21 mouse cellular contexts compared by ENCODE assay signal in the genomic region with DNA sequence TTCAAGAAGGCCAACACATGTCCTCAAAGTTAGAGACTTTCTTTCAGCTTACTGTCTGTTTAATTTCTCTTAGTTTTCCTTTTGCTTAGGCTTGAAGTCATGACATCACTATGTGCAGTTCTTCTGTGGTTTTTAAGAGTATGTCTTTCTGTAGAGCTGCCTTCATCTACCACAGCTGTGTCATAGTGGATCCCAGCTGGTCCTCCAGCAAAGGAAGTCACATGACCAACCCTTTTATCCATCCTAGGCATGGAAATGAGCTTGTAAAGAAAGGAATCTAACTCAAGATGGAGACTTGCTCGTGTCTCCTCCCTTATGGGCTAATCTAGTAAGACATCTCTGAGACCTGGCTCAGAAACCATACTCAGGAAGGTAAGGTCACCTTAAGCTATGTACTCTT.
DNase-seq lines count a peak whose midpoint lies in the region; ATAC-seq and TF ChIP-seq lines count a peak whose summit lies in the region.
"Had no signal": no experiment of that assay in that cellular context is flagged by ENCODE, and none has a peak within 500 bp of the region (broad histone marks: within the 10 kb centered on the region; RNA-seq: fewer than 3 reads in every experiment).

No protein-coding gene starts in this region.

- no peaks in the 10 kb centered on the region for H3K36me3 ChIP-seq in kidney, postnatal 0 days (ENCODE audit: insufficient read depth, low read length)
- H3K36me3 ChIP-seq in kidney, adult 2 months (ENCODE audit: control insufficient read depth, insufficient read depth, low read length) = no peaks in the 10 kb centered on the region
- H3K36me3 ChIP-seq in lung, embryonic 16.5 days (ENCODE audit: control insufficient read depth, insufficient read depth, low read length) = no peaks in the 10 kb centered on the region
- H3K36me3 ChIP-seq: embryonic facial prominence, embryonic 10.5 days; heart, embryonic 13.5 days; hindbrain, embryonic 15.5 days had no signal

- 0 out of 2 replicates have a peak, but pooled peaks have one; percentile 54 for ATAC-seq in kidney, postnatal 0 days (replicated peaks; ENCODE audit: low FRiP score, low read depth)
- ATAC-seq in lung, embryonic 16.5 days (ENCODE audit: low read depth) = peak; percentile 73
- ATAC-seq: activated CD4-positive, CD25-positive, alpha-beta regulatory T cell, adult 4 months; forebrain, embryonic 13.5 days; forebrain, postnatal 0 days had no signal

- H3K4me1 ChIP-seq in kidney, postnatal 0 days (replicated peaks; ENCODE audit: insufficient read depth, low read length) = no peaks in the 10 kb centered on the region
- no peaks in the 10 kb centered on the region for H3K4me1 ChIP-seq in kidney, adult 2 months (ENCODE audit: control insufficient read depth, insufficient read depth, low read length)
- no peaks in the 10 kb centered on the region; the same call in 1 of the 2 replicates for H3K4me1 ChIP-seq in lung, embryonic 16.5 days (replicated peaks; ENCODE audit: control insufficient read depth, insufficient read depth, low read length)
- H3K4me1 ChIP-seq: heart, embryonic 13.5 days; hindbrain, embryonic 15.5 days had no signal

- no peaks in the 10 kb centered on the region for H3K27me3 ChIP-seq in kidney, postnatal 0 days (ENCODE audit: insufficient read depth, low read length)
- H3K27me3 ChIP-seq in kidney, adult 2 months (replicated peaks; ENCODE audit: control insufficient read depth, insufficient read depth, low read length) = no peaks in the 10 kb centered on the region
- no peaks in the 10 kb centered on the region for H3K27me3 ChIP-seq in lung, embryonic 16.5 days (ENCODE audit: control insufficient read depth, insufficient read depth, low read depth, low read length)
- H3K27me3 ChIP-seq: CH12.LX; forebrain, embryonic 13.5 days; heart, embryonic 13.5 days; hindbrain, embryonic 15.5 days had no signal

- H3K9ac ChIP-seq in kidney, postnatal 0 days (ENCODE audit: low read depth, low read length) = no peak overlapping the region
- H3K9ac ChIP-seq in lung, embryonic 16.5 days (ENCODE audit: low read length) = no peak overlapping the region
- H3K9ac ChIP-seq: forebrain, embryonic 13.5 days; forebrain, postnatal 0 days; heart, embryonic 13.5 days; hindbrain, embryonic 15.5 days had no signal

- WGBS in kidney, postnatal 0 days = 40% methylated on average over 1 of the region's 1 CpGs
- WGBS in kidney, adult 2 months = 44% methylated on average over 1 of the region's 1 CpGs
- 59% methylated on average over 1 of the region's 1 CpGs for WGBS in lung, embryonic 16.5 days

- H3K4me3 ChIP-seq in kidney, postnatal 0 days (replicated peaks; ENCODE audit: low read depth, low read length) = no peak overlapping the region
- H3K4me3 ChIP-seq in kidney, adult 2 months (ENCODE audit: insufficient read depth, low read depth, low read length) = no peak overlapping the region
- H3K4me3 ChIP-seq in lung, embryonic 16.5 days (ENCODE audit: low read length) = no peak overlapping the region
- no peak overlapping the region for H3K4me3 ChIP-seq in gastrocnemius, adult 2 months
- H3K4me3 ChIP-seq: embryonic facial prominence, embryonic 10.5 days; forebrain, embryonic 13.5 days; heart, embryonic 13.5 days; hindbrain, embryonic 15.5 days had no signal

- TF ChIP-seq POLR2A in kidney, adult 2 months (IDR thresholded peaks at IDR 0.05; ENCODE audit: low read depth, low read length) = no peak

- H3K4me2 ChIP-seq in kidney, postnatal 0 days (ENCODE audit: low read length) = no peak overlapping the region
- no peak overlapping the region for H3K4me2 ChIP-seq in lung, embryonic 16.5 days (ENCODE audit: low read depth, low read length)
- H3K4me2 ChIP-seq: forebrain, embryonic 13.5 days; heart, embryonic 13.5 days; hindbrain, embryonic 15.5 days had no signal

- peak; percentile 25 for DNase-seq in kidney, postnatal 0 days (ENCODE audit: low spot score)
- no peak for DNase-seq in kidney, adult 2 months
- DNase-seq in lung, postnatal 14 days = no peak
- DNase-seq in ES-CJ7 (ENCODE audit: low read depth, low spot score) = peak; percentile 5
- no peak for DNase-seq in gastrocnemius, adult 2 months
- DNase-seq in Muller cell, postnatal 12 days (ENCODE audit: inconsistent ontology term) = no peak
- DNase-seq: adrenal gland, adult 2 months; adrenal gland, postnatal 25 days; cerebellum, adult 2 months; cerebellum, postnatal 10 days; forebrain, postnatal 0 days; gastrocnemius, postnatal 36 days; heart, adult 11 months; heart, postnatal 36 days had no signal

- H3K9me3 ChIP-seq in kidney, postnatal 0 days (replicated peaks; ENCODE audit: low read length) = no peaks in the 10 kb centered on the region
- no peaks in the 10 kb centered on the region for H3K9me3 ChIP-seq in lung, embryonic 16.5 days (ENCODE audit: control insufficient read depth, low read length)
- H3K9me3 ChIP-seq: embryonic facial prominence, embryonic 10.5 days; forebrain, embryonic 13.5 days; heart, embryonic 13.5 days; hindbrain, embryonic 15.5 days had no signal

- H3K27ac ChIP-seq in kidney, postnatal 0 days = no peak overlapping the region
- no peak overlapping the region for H3K27ac ChIP-seq in kidney, adult 2 months (ENCODE audit: insufficient read depth, low read depth, low read length)
- no peak overlapping the region for H3K27ac ChIP-seq in lung, embryonic 16.5 days (ENCODE audit: low read length)
- no peak overlapping the region for H3K27ac ChIP-seq in gastrocnemius, adult 2 months
- H3K27ac ChIP-seq: embryonic facial prominence, embryonic 10.5 days; forebrain, embryonic 13.5 days; heart, embryonic 13.5 days; hindbrain, embryonic 15.5 days had no signal

- intact Hi-C loops in gastrocnemius, adult 2 months (cut with DNase I) = no loop called here

- no peak for TF ChIP-seq CTCF in kidney, postnatal 0 days (IDR thresholded peaks at IDR 0.05; ENCODE audit: low read depth)
- no peak for TF ChIP-seq CTCF in kidney, adult 2 months (conservative IDR thresholded peaks at IDR 0.05; ENCODE audit: insufficient read depth, insufficient read length, low read depth, low read length)
- TF ChIP-seq CTCF in gastrocnemius, adult 2 months (IDR thresholded peaks at IDR 0.05) = no peak

Comparison
In these comparisons a context has a peak if more than half of its experiments do, and no peak if none do; other contexts are left out.
1. DNase-seq: peak in kidney, postnatal 0 days (single experiment) and ES-CJ7 (single experiment); none in kidney, adult 2 months (single experiment), lung, postnatal 14 days (single experiment), gastrocnemius, adult 2 months (single experiment) and Muller cell, postnatal 12 days (single experiment).